Mouse (Mus musculus) intestine, embryonic 16.5 days (tissue): ENCODE data around the gene Axin2. TPM values are rescaled to one million over a fixed set of nuclear protein-coding genes. Genes with fewer than 3 reads are reported as not detected.

ENCODE experiments used
- ATAC-seq: fragments of 200-750 bp; cut with Nextera tagmentation; 2 replicates; pipeline ENCODE4 v1.8.0; 2017; ENCODE audit warnings: moderate TSS enrichment, moderate library complexity
- H3K27ac ChIP-seq: fragments of 300-500 bp; sonication (generic); 2 replicates; pipeline ENCODE4 v1.5.1; 2014; ENCODE audit warnings: mild to moderate bottlenecking, low read length
- H3K27me3 ChIP-seq: fragments of 300-500 bp; sonication (generic); replicated peaks from 2 replicates; pipeline ENCODE4 v1.6.1; 2014; ENCODE audit warnings: low read length, control low read depth, mixed read lengths; ENCODE audit not compliant: control insufficient read depth, insufficient read depth
- H3K36me3 ChIP-seq: fragments of 300-500 bp; sonication (generic); 2 replicates; pipeline ENCODE4 v1.6.1; 2014; ENCODE audit warnings: low read length, control low read depth; ENCODE audit not compliant: control insufficient read depth, insufficient read depth
- H3K4me1 ChIP-seq: fragments of 300-500 bp; sonication (generic); 2 replicates; pipeline ENCODE4 v1.6.1; 2014; ENCODE audit warnings: low read length, control low read depth, mixed read lengths; ENCODE audit not compliant: control insufficient read depth, insufficient read depth
- H3K4me2 ChIP-seq: fragments of 300-500 bp; sonication (generic); 2 replicates; pipeline ENCODE4 v1.6.1; 2014; ENCODE audit warnings: low read depth, low read length, control low read depth
- H3K4me3 ChIP-seq: fragments of 300-500 bp; sonication (generic); 2 replicates; pipeline ENCODE4 v1.5.1; 2014; ENCODE audit warnings: mild to moderate bottlenecking, low read length
- H3K9ac ChIP-seq: fragments of 300-500 bp; sonication (generic); 2 replicates; pipeline ENCODE4 v1.6.1; 2014; ENCODE audit warnings: low read depth, low read length
- H3K9me3 ChIP-seq: fragments of 300-500 bp; sonication (generic); 2 replicates; pipeline ENCODE4 v1.6.1; 2016; ENCODE audit warnings: low read length, control low read depth; ENCODE audit not compliant: control insufficient read depth
- WGBS: fragments of 180-500 bp; shearing (Covaris S2); extraction: QIAGEN DNeasy Blood & Tissue Kit; methylation state at CpG from one replicate; pipeline ENCODE4 v1.1.7; 2014; 5-methylcytosine and 5-hydroxymethylcytosine counted together
- polyA plus RNA-seq: library from polyadenylated mRNA; unstranded; fragments of >200 nt; fragmentation: Nextera tagmentation; extraction: Ambion mirVana; gene quantifications from 2 replicates; pipeline ENCODE4 v1.2.1, GENCODE M21; 2015

The Axin2 gene
- polyA plus RNA-seq, 1 experiment from 2014 or later, result 3.2 TPM

DNA sequence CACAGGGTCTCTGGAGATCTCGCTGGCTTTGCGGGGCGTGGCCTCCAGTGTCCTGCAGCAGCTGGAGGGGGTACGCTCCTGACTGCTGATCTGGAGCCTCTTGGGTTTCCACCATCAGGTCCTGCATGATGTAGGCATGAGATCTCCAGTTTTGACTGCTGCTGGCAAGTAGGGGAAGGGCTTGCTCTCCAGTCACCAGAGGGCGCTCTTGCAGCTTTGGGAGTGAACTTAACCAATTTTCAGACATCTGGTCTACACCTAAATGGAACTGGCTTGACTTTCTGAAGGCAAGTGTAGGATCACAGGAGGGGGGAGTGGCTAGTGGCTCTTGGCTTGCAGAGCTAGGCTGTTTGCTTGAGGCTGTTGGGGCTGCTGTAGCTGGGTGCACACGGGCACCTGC is 5.1 kb downstream of the Axin2 start:
- no peak for ATAC-seq
- no peaks in the 10 kb centered on the region for H3K9me3 ChIP-seq
- peak overlapping the region; percentile 95 for H3K4me2 ChIP-seq
- WGBS, result 17% methylated on average over 6 of the region's 6 CpGs
- no peaks in the 10 kb centered on the region for H3K36me3 ChIP-seq
- peaks cover 48% of the 10 kb centered on the region for H3K4me1 ChIP-seq
- H3K27me3 ChIP-seq, result no peaks in the 10 kb centered on the region; the same call in 1 of the 2 replicates
- H3K9ac ChIP-seq, result no peak overlapping the region
- H3K27ac ChIP-seq, result no peak overlapping the region
- peak overlapping the region; percentile 23; the same call in 1 of the 2 replicates for H3K4me3 ChIP-seq

GRCm38 (mm10) chr11:108925826-108926225 is 5.7 kb downstream of the Axin2 start:
- no peak overlapping the region for H3K4me3 ChIP-seq
- no peaks in the 10 kb centered on the region; the same call in 1 of the 2 replicates for H3K27me3 ChIP-seq
- WGBS, result 68% methylated on average over 9 of the region's 9 CpGs
- peaks cover under 1% of the 10 kb centered on the region; the same call in 1 of the 2 replicates for H3K36me3 ChIP-seq
- no peak overlapping the region for H3K4me2 ChIP-seq
- H3K9ac ChIP-seq, result no peak overlapping the region
- H3K9me3 ChIP-seq, result no peaks in the 10 kb centered on the region
- H3K27ac ChIP-seq, result no peak overlapping the region
- no peak for ATAC-seq
- peaks cover 48% of the 10 kb centered on the region for H3K4me1 ChIP-seq

GRCm38 (mm10) chr11:108926345-108927092 is 6.4 kb downstream of the Axin2 start:
- Histone ChIP-seq H3K27me3 (no peaks in the 10 kb centered on the region; the same call in 1 of the 2 replicates), H3K27ac (no peak overlapping the region), H3K4me1 (peaks cover 48% of the 10 kb centered on the region), H3K4me2 (no peak overlapping the region), H3K9me3 (no peaks in the 10 kb centered on the region), H3K4me3 (no peak overlapping the region), H3K9ac (no peak overlapping the region), H3K36me3 (peaks cover 7% of the 10 kb centered on the region)
- 54% methylated on average over 10 of the region's 10 CpGs for WGBS
- no peak for ATAC-seq

GRCm38 (mm10) chr11:108927093-108927444 is 6.9 kb downstream of the Axin2 start:
- no peak overlapping the region for H3K27ac ChIP-seq
- H3K4me2 ChIP-seq, result no peak overlapping the region
- ATAC-seq, result no peak
- H3K4me3 ChIP-seq, result no peak overlapping the region
- H3K9ac ChIP-seq, result no peak overlapping the region
- WGBS, result 62% methylated on average over 13 of the region's 13 CpGs
- no peaks in the 10 kb centered on the region for H3K9me3 ChIP-seq
- H3K4me1 ChIP-seq, result peaks cover 46% of the 10 kb centered on the region
- H3K36me3 ChIP-seq, result peaks cover 12% of the 10 kb centered on the region
- H3K27me3 ChIP-seq, result no peaks in the 10 kb centered on the region; the same call in 1 of the 2 replicates

DNA sequence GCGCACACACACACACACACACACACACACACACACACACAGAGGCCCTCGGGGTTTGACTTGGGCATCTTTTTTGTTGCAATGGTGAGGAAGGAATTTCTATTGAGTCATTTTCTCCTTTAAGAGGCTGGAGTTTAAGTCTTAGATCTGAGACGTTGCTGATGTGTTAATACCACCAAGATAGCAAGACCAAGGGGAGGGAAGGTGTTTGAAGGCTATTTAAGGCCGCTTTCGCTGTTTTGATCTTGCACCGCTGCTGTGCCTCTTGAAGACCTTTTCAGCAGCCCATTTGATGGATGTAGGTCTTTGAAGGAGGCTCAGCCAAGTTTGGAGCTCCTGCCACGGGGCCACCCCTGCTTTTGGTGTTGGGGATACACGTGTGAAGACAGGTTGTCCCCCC is 7.9 kb downstream of the Axin2 start:
- Histone ChIP-seq H3K4me3 (no peak overlapping the region), H3K9ac (no peak overlapping the region), H3K36me3 (peaks cover 19% of the 10 kb centered on the region), H3K27me3 (no peaks in the 10 kb centered on the region; the same call in 1 of the 2 replicates), H3K4me1 (peaks cover 43% of the 10 kb centered on the region), H3K27ac (no peak overlapping the region), H3K9me3 (no peaks in the 10 kb centered on the region), H3K4me2 (no peak overlapping the region)
- no peak for ATAC-seq
- 62% methylated on average over 8 of the region's 8 CpGs for WGBS

DNA sequence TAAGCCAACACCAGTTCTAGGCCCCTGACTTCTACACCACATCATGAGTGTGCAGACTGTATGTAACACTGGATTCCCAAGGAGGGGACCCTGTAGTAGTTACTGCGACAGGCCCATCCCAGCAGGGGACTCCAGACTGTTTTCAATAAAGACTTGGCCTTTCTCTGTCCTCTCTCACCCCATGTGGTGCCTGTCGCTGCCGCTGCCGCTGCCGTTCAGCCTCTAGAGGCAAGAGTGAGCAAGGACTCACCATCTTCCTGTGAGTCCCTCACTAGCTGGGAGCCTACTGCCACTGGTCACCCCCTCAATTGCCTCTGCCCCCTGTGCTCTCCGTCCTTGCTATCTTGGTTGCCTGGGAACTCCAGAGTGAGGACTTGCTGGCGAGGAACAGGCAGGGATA is 8.6 kb downstream of the Axin2 start:
- H3K4me2 ChIP-seq, result no peak overlapping the region
- no peak overlapping the region for H3K4me3 ChIP-seq
- no peak overlapping the region for H3K9ac ChIP-seq
- H3K9me3 ChIP-seq, result no peaks in the 10 kb centered on the region
- ATAC-seq, result no peak
- H3K4me1 ChIP-seq, result peaks cover 38% of the 10 kb centered on the region
- WGBS, result 47% methylated on average over 7 of the region's 7 CpGs
- no peaks in the 10 kb centered on the region; the same call in 1 of the 2 replicates for H3K27me3 ChIP-seq
- H3K27ac ChIP-seq, result no peak overlapping the region
- H3K36me3 ChIP-seq, result peaks cover 19% of the 10 kb centered on the region

DNA sequence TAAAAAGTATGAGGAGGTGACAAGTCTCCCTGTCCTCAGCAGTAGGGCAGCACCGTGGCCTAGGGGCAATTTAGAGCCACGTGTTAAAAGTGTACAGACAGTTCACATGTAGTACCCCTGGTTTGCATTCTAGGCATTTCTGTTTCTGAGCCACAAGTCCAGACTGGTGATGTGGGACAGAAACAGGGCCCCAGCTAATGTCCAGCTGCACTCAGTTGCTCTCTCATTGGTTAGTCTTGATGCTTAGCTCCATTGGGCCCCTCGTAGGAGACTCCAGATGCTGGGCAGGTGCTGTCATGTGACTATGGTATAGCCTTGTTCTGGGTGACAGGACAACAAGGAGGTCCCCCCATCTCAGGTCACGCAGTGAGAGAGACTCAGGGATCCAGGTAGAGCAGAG is 9.0 kb downstream of the Axin2 start:
- Histone ChIP-seq H3K27me3 (no peaks in the 10 kb centered on the region), H3K9ac (no peak overlapping the region), H3K9me3 (no peaks in the 10 kb centered on the region), H3K36me3 (peaks cover 19% of the 10 kb centered on the region), H3K4me1 (peaks cover 35% of the 10 kb centered on the region), H3K27ac (no peak overlapping the region), H3K4me3 (no peak overlapping the region), H3K4me2 (no peak overlapping the region)
- ATAC-seq, result no peak
- 68% methylated on average over 4 of the region's 4 CpGs for WGBS

- Histone ChIP-seq H3K4me1 (peaks cover 31% of the 10 kb centered on the region), H3K36me3 (peaks cover 20% of the 10 kb centered on the region), H3K9me3 (no peaks in the 10 kb centered on the region), H3K4me3 (no peak overlapping the region), H3K4me2 (no peak overlapping the region), H3K9ac (no peak overlapping the region), H3K27me3 (no peaks in the 10 kb centered on the region), H3K27ac (no peak overlapping the region)
- WGBS, result 80% methylated on average over 6 of the region's 6 CpGs
- no peak for ATAC-seq
Observed at GRCm38 (mm10) chr11:108929700-108930099, 9.6 kb downstream of the Axin2 start.

GRCm38 (mm10) chr11:108930612-108931011 is 10.5 kb downstream of the Axin2 start:
- WGBS, result 79% methylated on average over 2 of the region's 3 CpGs
- H3K36me3 ChIP-seq, result peaks cover 22% of the 10 kb centered on the region
- H3K4me1 ChIP-seq, result peaks cover 22% of the 10 kb centered on the region
- no peak overlapping the region for H3K9ac ChIP-seq
- no peak overlapping the region for H3K4me3 ChIP-seq
- no peak overlapping the region for H3K4me2 ChIP-seq
- H3K27me3 ChIP-seq, result no peaks in the 10 kb centered on the region
- no peak for ATAC-seq
- no peak overlapping the region for H3K27ac ChIP-seq
- H3K9me3 ChIP-seq, result no peaks in the 10 kb centered on the region

DNA sequence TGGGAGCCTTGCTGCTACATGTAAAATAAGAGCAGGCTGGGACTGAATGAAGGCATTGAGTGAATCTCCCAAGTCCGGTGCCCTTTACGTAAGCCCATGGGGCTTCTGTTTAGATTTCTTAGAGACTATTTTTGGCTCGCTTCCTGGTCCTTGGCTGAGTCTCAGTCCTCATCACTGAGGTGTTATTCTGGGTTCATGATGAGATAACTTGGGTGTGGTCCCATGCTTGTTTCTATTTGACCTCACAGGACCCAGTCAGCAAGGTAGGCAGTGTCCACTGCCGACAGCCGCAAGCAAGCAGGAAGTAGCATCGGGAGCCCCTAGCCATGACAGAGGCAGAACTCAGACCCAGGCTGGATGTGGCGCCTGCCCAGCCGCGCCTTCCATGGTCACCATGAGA is 13.7 kb downstream of the Axin2 start:
- no peaks in the 10 kb centered on the region for H3K27me3 ChIP-seq
- WGBS, result 68% methylated on average over 9 of the region's 9 CpGs
- no peak for ATAC-seq
- H3K36me3 ChIP-seq, result peaks cover 22% of the 10 kb centered on the region
- H3K9ac ChIP-seq, result no peak overlapping the region
- no peak overlapping the region for H3K4me3 ChIP-seq
- H3K4me1 ChIP-seq, result peaks cover 10% of the 10 kb centered on the region
- H3K4me2 ChIP-seq, result no peak overlapping the region
- H3K9me3 ChIP-seq, result no peaks in the 10 kb centered on the region
- H3K27ac ChIP-seq, result no peak overlapping the region
